Comparison of ENCODE assay signal across 19 mouse cellular contexts in genomic region chr9:103677811-103678210, GRCm38 (mm10).
DNase-seq lines count a peak whose midpoint lies in the region; ATAC-seq and TF ChIP-seq lines count a peak whose summit lies in the region.
"Had no signal": no experiment of that assay in that cellular context is flagged by ENCODE, and none has a peak within 500 bp of the region (broad histone marks: within the 10 kb centered on the region; RNA-seq: fewer than 3 reads in every experiment).

No protein-coding gene starts in this region.

- no peaks in the 10 kb centered on the region for H3K27me3 ChIP-seq in heart, embryonic 13.5 days (replicated peaks)
- H3K27me3 ChIP-seq in heart, postnatal 0 days (ENCODE audit: control insufficient read depth, insufficient read depth, low read length), result no peaks in the 10 kb centered on the region
- H3K27me3 ChIP-seq: embryonic facial prominence, embryonic 12.5 days; forebrain, embryonic 15.5 days; hindbrain, embryonic 13.5 days had no signal

- ATAC-seq in heart, embryonic 13.5 days (ENCODE audit: extremely low read depth, insufficient number of reproducible peaks, low FRiP score, low TSS enrichment), result no peak
- no peak for ATAC-seq in heart, postnatal 0 days (ENCODE audit: insufficient read depth, low read depth)
- ATAC-seq: forebrain, embryonic 15.5 days; hindbrain, postnatal 0 days had no signal

- H3K4me1 ChIP-seq in heart, embryonic 13.5 days, result peaks cover 77% of the 10 kb centered on the region
- peaks cover 51% of the 10 kb centered on the region for H3K4me1 ChIP-seq in heart, postnatal 0 days (ENCODE audit: control insufficient read depth, insufficient read depth)

- H3K27ac ChIP-seq in heart, embryonic 13.5 days (replicated peaks), result peak overlapping the region; percentile 97
- peak overlapping the region; percentile 68 for H3K27ac ChIP-seq in heart, postnatal 0 days (ENCODE audit: low read depth)
- H3K27ac ChIP-seq: embryonic facial prominence, embryonic 12.5 days; forebrain, embryonic 15.5 days; hindbrain, embryonic 13.5 days; hindbrain, postnatal 0 days; kidney, postnatal 0 days had no signal

- no peak overlapping the region for H3K4me3 ChIP-seq in heart, embryonic 13.5 days
- H3K4me3 ChIP-seq in heart, postnatal 0 days (ENCODE audit: low read depth, low read length), result no peak overlapping the region
- H3K4me3 ChIP-seq: embryonic facial prominence, embryonic 12.5 days; forebrain, embryonic 15.5 days; hindbrain, embryonic 13.5 days had no signal

- no peak for TF ChIP-seq EP300 in heart, postnatal 0 days (IDR thresholded peaks at IDR 0.05; ENCODE audit: low read depth)

- H3K4me2 ChIP-seq in heart, embryonic 13.5 days, result no peak overlapping the region
- H3K4me2 ChIP-seq in heart, postnatal 0 days (ENCODE audit: low read depth, low read length), result no peak overlapping the region
- H3K4me2 ChIP-seq: embryonic facial prominence, embryonic 12.5 days; forebrain, embryonic 15.5 days; hindbrain, embryonic 13.5 days had no signal

- H3K9me3 ChIP-seq in heart, embryonic 13.5 days, result no peaks in the 10 kb centered on the region
- no peaks in the 10 kb centered on the region for H3K9me3 ChIP-seq in heart, postnatal 0 days (replicated peaks; ENCODE audit: control insufficient read depth, low read length)
- H3K9me3 ChIP-seq: embryonic facial prominence, embryonic 12.5 days; forebrain, embryonic 15.5 days; hindbrain, embryonic 13.5 days had no signal

- WGBS in heart, embryonic 13.5 days, result 62% methylated on average over 5 of the region's 5 CpGs
- 71% methylated on average over 5 of the region's 5 CpGs for WGBS in heart, postnatal 0 days

- H3K9ac ChIP-seq in heart, embryonic 13.5 days, result peak overlapping the region; percentile 75
- H3K9ac ChIP-seq in heart, postnatal 0 days (replicated peaks; ENCODE audit: low read depth, low read length), result no peak overlapping the region
- H3K9ac ChIP-seq: embryonic facial prominence, embryonic 12.5 days; forebrain, embryonic 15.5 days; hindbrain, embryonic 13.5 days had no signal

- DNase-seq in adrenal gland, adult (ENCODE audit: inconsistent age in 2 of 2, low spot score in 1 of 2), result peak; percentile 39 to 71
- no peak for DNase-seq in adrenal gland, postnatal 25 days
- DNase-seq in heart, adult 11 months, result peak; percentile 71
- no peak for DNase-seq in heart, adult 18-20 months
- no peak for DNase-seq in heart, adult 9 months (ENCODE audit: low spot score in 2 of 2)
- no peak for DNase-seq in heart, postnatal 0 days (ENCODE audit: low spot score)
- DNase-seq in heart, postnatal 25 days (ENCODE audit: low spot score), result no peak
- DNase-seq: cerebellum, adult 11-12 months; cerebellum, adult 9-10 months; cerebellum, postnatal 25 days; gastrocnemius, postnatal 36 days; kidney, adult 11 months; kidney, adult 9 months had no signal

- intact Hi-C loops in heart, postnatal 25 days (cut with DNase I), result loop anchor here (1.0 kb wide), 1 partner anchor 23 kb away; no protein-coding TSS in a partner anchor

- no peaks in the 10 kb centered on the region for H3K36me3 ChIP-seq in heart, embryonic 13.5 days
- H3K36me3 ChIP-seq in heart, postnatal 0 days (replicated peaks; ENCODE audit: control insufficient read depth, insufficient read depth, low read length), result no peaks in the 10 kb centered on the region
- H3K36me3 ChIP-seq: embryonic facial prominence, embryonic 12.5 days; forebrain, embryonic 15.5 days; hindbrain, embryonic 13.5 days had no signal

- TF ChIP-seq CTCF in heart, postnatal 0 days (IDR thresholded peaks at IDR 0.05; ENCODE audit: low read depth), result no peak

Comparison
In these comparisons a context has a peak if more than half of its experiments do, and no peak if none do; other contexts are left out.
1. DNase-seq: peak in adrenal gland, adult (2 of 2) and heart, adult 11 months (single experiment); none in adrenal gland, postnatal 25 days (single experiment), heart, adult 18-20 months (0 of 2), heart, adult 9 months (0 of 2), heart, postnatal 0 days (single experiment) and heart, postnatal 25 days (single experiment).